Comparison of ENCODE assay signal across 7 mouse cellular contexts in genomic region chr11:108889121-108889520, GRCm38 (mm10). TPM values are rescaled to one million over a fixed set of nuclear protein-coding genes. Genes with fewer than 3 reads are reported as not detected.
A peak's percentile ranks its signal among the peaks of the same experiment; 100 is the strongest.
DNase-seq lines count a peak whose midpoint lies in the region; ATAC-seq and TF ChIP-seq lines count a peak whose summit lies in the region.

No protein-coding gene starts in this region.

- H3K79me2 ChIP-seq in liver, adult 2 months (ENCODE audit: control insufficient read depth, insufficient read depth, low read length): no peaks in the 10 kb centered on the region

- no peaks in the 10 kb centered on the region for H3K27me3 ChIP-seq in liver, adult 2 months (ENCODE audit: control insufficient read depth, insufficient read depth, low read length)
- peaks cover 35% of the 10 kb centered on the region for H3K27me3 ChIP-seq in embryonic facial prominence, embryonic 10.5 days (replicated peaks; ENCODE audit: low read depth, poor library complexity, severe bottlenecking)

- WGBS in liver, adult 2 months: 74% methylated on average over 11 of the region's 11 CpGs
- 42% methylated on average over 11 of the region's 11 CpGs for WGBS in embryonic facial prominence, embryonic 10.5 days

- H3K9ac ChIP-seq in liver, adult 2 months (ENCODE audit: low read depth, low read length): no peak overlapping the region

- no peaks in the 10 kb centered on the region; the same call in 1 of the 2 replicates for H3K4me1 ChIP-seq in liver, adult 2 months (ENCODE audit: control insufficient read depth, insufficient read depth, low read length)
- H3K4me1 ChIP-seq in embryonic facial prominence, embryonic 10.5 days: peaks cover 60% of the 10 kb centered on the region

- H3K4me3 ChIP-seq in liver, adult 2 months (ENCODE audit: insufficient read depth, low read depth, low read length): no peak overlapping the region
- H3K4me3 ChIP-seq in embryonic facial prominence, embryonic 10.5 days: no peak overlapping the region

- TF ChIP-seq POLR2A in liver, adult 2 months (IDR thresholded peaks at IDR 0.05; ENCODE audit: extremely low read depth, insufficient read depth, low read length): no peak

- TF ChIP-seq CTCF in liver, adult 2 months (IDR thresholded peaks at IDR 0.05; ENCODE audit: low read depth, low read length): peak; percentile 61

- no peaks in the 10 kb centered on the region for H3K9me3 ChIP-seq in embryonic facial prominence, embryonic 10.5 days

- no peaks in the 10 kb centered on the region for H3K36me3 ChIP-seq in liver, adult 2 months (ENCODE audit: control insufficient read depth, insufficient read depth, low read length)
- no peaks in the 10 kb centered on the region for H3K36me3 ChIP-seq in embryonic facial prominence, embryonic 10.5 days (replicated peaks)

- no peak; the same call in 1 of the 2 replicates for ATAC-seq in megakaryocyte progenitor cell, adult 5-6 weeks (replicated peaks; ENCODE audit: poor library complexity)

- H3K27ac ChIP-seq in liver, adult 2 months (replicated peaks; ENCODE audit: insufficient read depth, low read depth, low read length): no peak overlapping the region
- H3K27ac ChIP-seq in embryonic facial prominence, embryonic 10.5 days (replicated peaks): 0 out of 2 replicates have a peak overlapping the region, but pooled peaks have one; percentile 84

- no peak for DNase-seq in liver, adult 2 months (ENCODE audit: extremely low read depth, low read depth, low spot score)
- DNase-seq in liver (no peak), ZHBTc4 (ENCODE audit: low read depth, low spot score) (peak; percentile 86)
- peak; percentile 44 for DNase-seq in embryonic facial prominence, embryonic 10.5 days (ENCODE audit: low spot score)
- peak; percentile 65 for DNase-seq in lung, postnatal 14 days
- DNase-seq in cerebellum, adult 11 months: no peak

RNA-seq across cellular contexts. Expression of gene Axin2, which starts 31.0 kb away (rescaled TPM):
- total RNA-seq in liver, adult 2 months (2014; rRNA removed): 3.2 and 4.0 TPM in 2 replicates
- 5.8 TPM in 2 replicates for polyA plus RNA-seq in liver, adult 2 months (2012; rRNA removed)
- polyA plus RNA-seq in embryonic facial prominence, embryonic 10.5 days (2016; fragmentation: Nextera tagmentation; extraction: Ambion mirVana): 12.7 and 15.3 TPM in 2 replicates
- 0.49 and 0.71 TPM in 2 replicates for total RNA-seq in megakaryocyte progenitor cell, adult 5-6 weeks (2015)
- total RNA-seq in megakaryocyte progenitor cell, adult 5-6 weeks (2017): 0.50 and 1.8 TPM in 2 replicates

Comparison
In these comparisons a context has a peak if more than half of its experiments do, and no peak if none do; other contexts are left out.
1. DNase-seq: peak in ZHBTc4 (single experiment), embryonic facial prominence, embryonic 10.5 days (single experiment) and lung, postnatal 14 days (single experiment); none in liver, adult 2 months (single experiment), liver (single experiment) and cerebellum, adult 11 months (single experiment).